ENCODE assay signal across 19 mouse cellular contexts in genomic region chr14:34332476-34332875, GRCm38 (mm10). TPM values are rescaled to one million over a fixed set of nuclear protein-coding genes. Genes with fewer than 3 reads are reported as not detected.
DNase-seq lines count a peak whose midpoint lies in the region; ATAC-seq and TF ChIP-seq lines count a peak whose summit lies in the region.
"Had no signal": no experiment of that assay in that cellular context is flagged by ENCODE, and none has a peak within 500 bp of the region (broad histone marks: within the 10 kb centered on the region; RNA-seq: fewer than 3 reads in every experiment).

No protein-coding gene starts in this region.

- H3K4me2 ChIP-seq in forebrain, postnatal 0 days (ENCODE audit: low read depth) = no peak overlapping the region
- no peak overlapping the region for H3K4me2 ChIP-seq in neural tube, embryonic 15.5 days
- H3K4me2 ChIP-seq: heart, embryonic 15.5 days; intestine, embryonic 15.5 days; limb, embryonic 15.5 days; lung, embryonic 14.5 days had no signal

- no peak for TF ChIP-seq CTCF in forebrain, postnatal 0 days (IDR thresholded peaks at IDR 0.05; ENCODE audit: low read depth)

- no peak overlapping the region for H3K9ac ChIP-seq in forebrain, postnatal 0 days
- H3K9ac ChIP-seq in neural tube, embryonic 15.5 days (replicated peaks) = no peak overlapping the region
- H3K9ac ChIP-seq: heart, embryonic 15.5 days; intestine, embryonic 15.5 days; limb, embryonic 15.5 days; lung, embryonic 14.5 days had no signal

- H3K36me3 ChIP-seq in forebrain, postnatal 0 days (ENCODE audit: insufficient read depth) = peaks cover 63% of the 10 kb centered on the region
- H3K36me3 ChIP-seq in neural tube, embryonic 15.5 days = peaks cover 76% of the 10 kb centered on the region

- no peaks in the 10 kb centered on the region for H3K4me1 ChIP-seq in forebrain, postnatal 0 days (ENCODE audit: insufficient read depth)
- H3K4me1 ChIP-seq in neural tube, embryonic 15.5 days = no peaks in the 10 kb centered on the region
- H3K4me1 ChIP-seq: heart, embryonic 15.5 days; intestine, embryonic 15.5 days; limb, embryonic 15.5 days; megakaryocyte, embryonic 14.5 days had no signal

- peak; percentile 54 for DNase-seq in layer of hippocampus, adult 11-12 months (ENCODE audit: low spot score)
- DNase-seq in layer of hippocampus, adult 9-10 months (ENCODE audit: low spot score) = no peak
- peak; percentile 61 for DNase-seq in forebrain, postnatal 0 days
- peak; percentile 73 for DNase-seq in layer of hippocampus, adult 9-11 months
- no peak for DNase-seq in kidney, postnatal 4 days
- DNase-seq in kidney, postnatal 25 days = no peak
- no peak for DNase-seq in adrenal gland, postnatal 14 days
- DNase-seq: adrenal gland, postnatal 10 days; gastrocnemius, postnatal 10 days; lung, embryonic 14.5 days had no signal

- no peak overlapping the region for H3K4me3 ChIP-seq in forebrain, postnatal 0 days (ENCODE audit: low read depth, low read length)
- no peak overlapping the region for H3K4me3 ChIP-seq in neural tube, embryonic 15.5 days (replicated peaks)
- H3K4me3 ChIP-seq: heart, embryonic 15.5 days; intestine, embryonic 15.5 days; limb, embryonic 15.5 days; megakaryocyte, embryonic 14.5 days had no signal

- H3K27me3 ChIP-seq in forebrain, postnatal 0 days (ENCODE audit: insufficient read depth, low read length) = no peaks in the 10 kb centered on the region
- H3K27me3 ChIP-seq in neural tube, embryonic 15.5 days (replicated peaks) = no peaks in the 10 kb centered on the region
- H3K27me3 ChIP-seq: CH12.LX; heart, embryonic 15.5 days; intestine, embryonic 15.5 days; limb, embryonic 15.5 days; megakaryocyte, embryonic 14.5 days had no signal

- no peaks in the 10 kb centered on the region for H3K9me3 ChIP-seq in forebrain, postnatal 0 days (ENCODE audit: low read length)
- no peaks in the 10 kb centered on the region for H3K9me3 ChIP-seq in neural tube, embryonic 15.5 days (replicated peaks)
- H3K9me3 ChIP-seq: heart, embryonic 15.5 days; intestine, embryonic 15.5 days; limb, embryonic 15.5 days; megakaryocyte, embryonic 14.5 days had no signal

- H3K27ac ChIP-seq in forebrain, postnatal 0 days (ENCODE audit: low read depth, low read length) = peak overlapping the region; percentile 59; the same call in 1 of the 2 replicates
- peak overlapping the region; percentile 72 for H3K27ac ChIP-seq in neural tube, embryonic 15.5 days (replicated peaks)
- H3K27ac ChIP-seq: heart, embryonic 15.5 days; intestine, embryonic 15.5 days; limb, embryonic 15.5 days had no signal

- peak; percentile 90 for ATAC-seq in forebrain, postnatal 0 days
- peak; percentile 76 for ATAC-seq in neural tube, embryonic 15.5 days (ENCODE audit: low FRiP score)
- ATAC-seq: intestine, embryonic 15.5 days had no signal

- WGBS in forebrain, postnatal 0 days = 41% methylated on average over 5 of the region's 5 CpGs
- 77% methylated on average over 5 of the region's 5 CpGs for WGBS in neural tube, embryonic 15.5 days

RNA-seq across cellular contexts. Expression of gene Glud1, which starts 21.9 kb away (rescaled TPM):
- 179 and 182 TPM in 2 replicates for total RNA-seq in forebrain, postnatal 0 days (2014; rRNA removed)
- polyA plus RNA-seq in forebrain, postnatal 0 days (2015; fragmentation: Nextera tagmentation; extraction: Ambion mirVana) = 96.4 and 114 TPM in 2 replicates
- 129 and 134 TPM in 2 replicates for polyA plus RNA-seq in neural tube, embryonic 15.5 days (2015; fragmentation: Nextera tagmentation; extraction: Ambion mirVana)
- total RNA-seq in adrenal gland, postnatal 14 days (2021) = 217 and 322 TPM in 2 replicates

RNA-seq across cellular contexts. Expression of gene Shld2, which starts 22.2 kb away (rescaled TPM):
- total RNA-seq in forebrain, postnatal 0 days (2014; rRNA removed) = 6.3 and 22.0 TPM in 2 replicates
- polyA plus RNA-seq in forebrain, postnatal 0 days (2015; fragmentation: Nextera tagmentation; extraction: Ambion mirVana) = 4.9 and 7.6 TPM in 2 replicates
- polyA plus RNA-seq in neural tube, embryonic 15.5 days (2015; fragmentation: Nextera tagmentation; extraction: Ambion mirVana) = 5.4 and 7.0 TPM in 2 replicates
- total RNA-seq in adrenal gland, postnatal 14 days (2021) = 12.2 and 13.0 TPM in 2 replicates

RNA-seq across cellular contexts. Expression of gene Fam25c, which starts 22.8 kb away (rescaled TPM):
- total RNA-seq in forebrain, postnatal 0 days (2014; rRNA removed) = not detected in 2 replicates
- not detected in 2 replicates for polyA plus RNA-seq in forebrain, postnatal 0 days (2015; fragmentation: Nextera tagmentation; extraction: Ambion mirVana)
- polyA plus RNA-seq in neural tube, embryonic 15.5 days (2015; fragmentation: Nextera tagmentation; extraction: Ambion mirVana) = 0.72 TPM in 1 of 2 replicates, not detected in the other
- 4.0 TPM in 1 of 2 replicates, not detected in the other for total RNA-seq in adrenal gland, postnatal 14 days (2021)
- total RNA-seq: CH12.LX; gastrocnemius, postnatal 10 days; neutrophil, adult 5-6 weeks had no signal
- polyA plus RNA-seq: heart, embryonic 15.5 days; intestine, embryonic 15.5 days; lung, embryonic 14.5 days; small intestine, adult 2 months; testis, adult 2 months had no signal

RNA-seq across cellular contexts. Expression of gene Sncg, which starts 42.1 kb away (rescaled TPM):
- total RNA-seq in forebrain, postnatal 0 days (2014; rRNA removed) = 1.0 and 2.1 TPM in 2 replicates
- 2.5 and 3.9 TPM in 2 replicates for polyA plus RNA-seq in forebrain, postnatal 0 days (2015; fragmentation: Nextera tagmentation; extraction: Ambion mirVana)
- polyA plus RNA-seq in neural tube, embryonic 15.5 days (2015; fragmentation: Nextera tagmentation; extraction: Ambion mirVana) = 354 and 420 TPM in 2 replicates
- total RNA-seq in adrenal gland, postnatal 14 days (2021) = 17.4 and 33.4 TPM in 2 replicates
- total RNA-seq: neutrophil, adult 5-6 weeks had no signal

RNA-seq across cellular contexts. Expression of gene Mmrn2, which starts 42.8 kb away (rescaled TPM):
- 3.8 and 4.7 TPM in 2 replicates for total RNA-seq in forebrain, postnatal 0 days (2014; rRNA removed)
- 2.4 and 2.7 TPM in 2 replicates for polyA plus RNA-seq in forebrain, postnatal 0 days (2015; fragmentation: Nextera tagmentation; extraction: Ambion mirVana)
- polyA plus RNA-seq in neural tube, embryonic 15.5 days (2015; fragmentation: Nextera tagmentation; extraction: Ambion mirVana) = 3.3 and 4.6 TPM in 2 replicates
- total RNA-seq in adrenal gland, postnatal 14 days (2021) = 34.2 and 35.1 TPM in 2 replicates
- total RNA-seq: CH12.LX; neutrophil, adult 5-6 weeks had no signal

Comparison
In these comparisons a context has a peak if more than half of its experiments do, and no peak if none do; other contexts are left out.
1. DNase-seq: peak in layer of hippocampus, adult 11-12 months (single experiment), forebrain, postnatal 0 days (single experiment) and layer of hippocampus, adult 9-11 months (single experiment); none in layer of hippocampus, adult 9-10 months (single experiment), kidney, postnatal 4 days (0 of 2), kidney, postnatal 25 days (0 of 2) and adrenal gland, postnatal 14 days (single experiment).